Mouse (Mus musculus) thymus, postnatal 14 days (tissue): ENCODE measurements around the gene Sgk1.
"Not testable (repeated sequence)": the region's sequence is repeated elsewhere in the genome, so short reads cannot be mapped to it uniquely, and the experiment has no call there.

ENCODE experiments used
- DNase-seq: peaks from one replicate; pipeline ENCODE4 v3.0.0; 2021

The Sgk1 gene

GRCm38 (mm10) chr10:21868623-21869022, 13.4 kb upstream of the Sgk1 start:
- DNase-seq = no peak

DNA sequence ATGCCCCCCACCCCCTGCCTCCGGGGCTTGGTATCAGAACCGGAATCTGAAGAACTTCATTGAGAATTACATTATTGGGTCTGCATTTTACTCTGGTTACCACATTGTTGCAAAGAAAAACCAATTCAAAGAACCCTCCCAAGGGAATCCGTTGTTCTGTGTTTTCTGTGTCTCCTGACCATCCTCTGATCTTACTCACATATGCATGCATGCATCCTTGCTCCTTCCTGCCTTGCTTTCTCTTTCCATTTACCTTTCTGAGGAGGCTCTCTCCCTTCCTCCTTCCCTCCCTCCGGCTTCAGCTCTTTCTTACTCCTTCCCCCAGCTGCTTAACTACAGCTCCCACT, 174 bp upstream of the Sgk1 start:
- no peak for DNase-seq

DNA sequence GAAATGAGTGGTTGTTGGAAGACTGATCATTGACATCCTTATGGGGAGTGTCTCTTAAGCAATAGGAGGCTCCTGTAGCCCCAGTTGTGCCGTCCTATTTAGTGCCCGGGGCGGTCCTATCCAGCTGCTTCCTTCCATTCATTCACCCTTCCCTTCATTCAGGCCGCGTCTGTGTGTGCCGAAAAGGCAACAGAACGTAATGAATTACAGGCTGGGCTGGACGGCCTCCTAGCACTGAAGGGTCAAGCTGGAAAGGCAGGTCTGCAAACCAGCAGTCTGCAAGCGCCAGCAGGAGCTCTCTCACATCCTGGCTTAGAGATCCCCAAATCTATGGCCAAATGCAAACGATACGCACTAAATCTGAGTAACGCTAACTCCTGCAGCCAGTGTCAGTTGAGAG, 1.6 kb downstream of the Sgk1 start:
- DNase-seq = no peak

DNA sequence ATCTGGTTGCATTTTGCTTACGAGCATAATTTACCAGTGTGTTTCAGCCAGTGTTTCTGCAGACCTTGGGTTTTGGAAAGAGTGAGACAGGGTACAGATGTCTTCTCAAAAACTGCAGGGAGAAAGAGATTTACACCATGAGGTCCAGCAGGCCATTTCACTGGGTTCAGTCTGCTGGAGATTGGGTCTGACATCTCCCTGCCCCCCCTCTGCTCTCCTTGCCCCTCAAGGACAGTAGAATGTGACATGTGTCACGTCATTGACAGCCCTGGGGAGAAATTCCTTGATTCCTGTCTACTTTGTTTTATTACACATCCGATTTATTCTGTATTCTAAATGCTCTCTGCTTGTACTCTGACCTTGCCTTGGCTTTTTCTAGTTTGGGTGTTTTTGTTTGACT, 2.5 kb downstream of the Sgk1 start:
- DNase-seq = no peak

GRCm38 (mm10) chr10:21889141-21889765, 7.3 kb downstream of the Sgk1 start:
- DNase-seq = no peak

- no peak for DNase-seq
Measured at GRCm38 (mm10) chr10:21890293-21890692, 8.3 kb downstream of the Sgk1 start.

DNA sequence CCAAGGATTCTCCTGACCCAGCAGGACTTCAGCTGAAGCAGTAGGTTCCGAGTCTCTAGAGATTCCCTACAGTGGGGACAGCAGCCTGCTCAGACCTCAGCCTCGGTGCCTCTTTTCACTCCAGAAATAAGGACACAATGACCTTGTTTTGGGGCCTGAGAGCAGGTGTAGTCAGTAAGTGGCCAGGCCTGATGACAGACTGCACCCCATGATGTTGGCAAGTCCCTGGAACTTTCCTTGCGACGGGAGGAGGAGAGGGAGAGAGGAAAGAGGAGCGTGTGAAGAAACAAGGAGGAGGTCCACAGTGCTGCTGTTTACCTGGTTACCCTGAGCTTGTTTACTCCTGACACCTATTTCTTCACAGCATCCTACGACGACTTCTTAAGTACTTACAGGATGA, 9.5 kb downstream of the Sgk1 start:
- DNase-seq = no peak

GRCm38 (mm10) chr10:21892104-21892503, 10.1 kb downstream of the Sgk1 start:
- DNase-seq = no peak

GRCm38 (mm10) chr10:21898417-21898816, 16.4 kb downstream of the Sgk1 start:
- DNase-seq = no peak

DNA sequence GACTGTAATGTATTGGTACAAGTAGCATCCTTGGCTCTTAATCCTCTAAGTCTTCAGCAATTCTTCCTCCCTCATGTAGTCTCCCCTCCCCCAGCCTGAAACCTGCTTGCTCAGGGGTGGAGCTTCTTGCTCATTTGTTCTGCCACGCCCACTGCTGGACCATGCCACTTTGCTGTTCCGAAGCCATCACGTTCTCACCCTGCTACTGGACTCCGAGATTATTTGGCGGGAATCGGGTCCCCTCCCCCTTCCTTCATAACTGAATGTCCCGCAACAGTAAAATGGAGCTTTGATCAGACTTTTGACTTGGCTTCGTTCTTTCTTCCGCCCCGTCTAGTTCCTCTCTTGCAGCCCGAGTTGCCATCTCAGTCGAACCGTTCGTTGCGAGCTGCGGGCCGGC, 16.9 kb downstream of the Sgk1 start:
- not testable (repeated sequence) for DNase-seq

DNA sequence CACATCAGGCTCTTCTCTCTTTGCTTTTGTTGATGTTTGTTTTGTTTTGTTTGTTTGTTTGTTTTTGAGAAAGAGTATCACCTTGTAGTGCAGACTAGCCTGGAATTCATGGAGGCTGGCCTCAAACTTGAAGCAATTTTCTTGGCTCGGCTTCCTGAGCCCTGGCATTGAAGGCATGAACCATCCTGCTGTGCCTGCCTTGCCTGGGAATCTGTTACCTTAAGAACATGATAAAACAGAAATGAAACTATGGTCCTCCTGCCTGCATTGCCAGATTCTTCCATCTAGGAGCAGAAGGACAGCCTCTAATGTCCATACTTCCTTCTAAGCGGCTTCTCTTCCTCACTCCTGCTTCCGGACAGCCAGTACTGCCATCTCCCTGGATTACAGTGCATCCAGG, 17.4 kb downstream of the Sgk1 start:
- no peak for DNase-seq

GRCm38 (mm10) chr10:21902152-21903140, 20.5 kb downstream of the Sgk1 start:
- no peak for DNase-seq

- no peak for DNase-seq
Measured at GRCm38 (mm10) chr10:21904151-21904550, 22.2 kb downstream of the Sgk1 start.

- peak; percentile 68 for DNase-seq
Measured at GRCm38 (mm10) chr10:21905616-21906015, 23.6 kb downstream of the Sgk1 start.

DNA sequence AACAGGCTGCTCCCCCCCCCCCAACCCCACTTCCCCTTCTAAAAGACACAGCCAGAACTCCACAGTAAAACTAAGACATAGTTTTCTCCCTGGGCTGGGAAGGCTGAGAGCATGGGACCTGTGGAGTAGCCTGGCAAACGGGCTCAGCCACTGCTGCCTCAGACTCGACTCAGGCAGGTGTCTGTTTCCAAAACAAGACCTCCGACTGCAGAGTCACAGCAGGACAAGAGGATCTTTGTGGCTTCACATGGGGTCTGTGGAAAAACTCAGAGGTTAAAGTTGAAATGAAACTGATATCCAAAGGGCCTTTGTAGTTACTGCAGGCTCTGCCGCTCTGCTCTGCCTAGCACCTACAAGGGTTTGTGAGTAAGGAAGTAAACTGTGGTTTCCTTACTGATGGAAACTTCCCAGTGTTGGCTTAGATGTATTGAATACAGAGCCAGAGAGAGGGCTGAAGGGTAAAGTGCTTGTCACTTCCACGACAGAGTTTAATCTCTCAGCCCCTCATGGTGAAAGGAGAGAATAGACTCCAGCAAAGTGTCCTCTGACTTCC, 25.0 kb downstream of the Sgk1 start:
- DNase-seq = peak; percentile 55

GRCm38 (mm10) chr10:21907784-21908183, 25.8 kb downstream of the Sgk1 start:
- peak; percentile 21 for DNase-seq

DNA sequence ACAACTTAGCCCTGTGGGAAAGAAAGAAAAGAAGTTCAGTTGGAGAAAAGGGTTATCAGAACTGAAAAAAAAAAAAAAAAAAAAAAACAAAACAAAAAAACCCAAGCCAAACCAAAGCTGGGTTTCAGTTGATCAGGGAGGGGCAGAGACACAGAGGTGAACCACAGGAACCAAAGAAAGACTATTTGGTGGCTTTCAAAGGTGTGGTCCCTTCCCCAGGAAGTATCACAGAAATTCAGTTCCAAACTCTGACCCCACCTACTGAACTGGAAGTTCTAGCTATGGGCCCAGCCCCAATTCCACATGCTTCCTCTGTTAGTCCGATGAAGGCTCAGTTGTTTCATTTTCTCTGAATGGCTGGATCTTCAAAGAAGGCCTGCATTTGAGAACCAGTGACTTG, 26.7 kb downstream of the Sgk1 start:
- no peak for DNase-seq

DNA sequence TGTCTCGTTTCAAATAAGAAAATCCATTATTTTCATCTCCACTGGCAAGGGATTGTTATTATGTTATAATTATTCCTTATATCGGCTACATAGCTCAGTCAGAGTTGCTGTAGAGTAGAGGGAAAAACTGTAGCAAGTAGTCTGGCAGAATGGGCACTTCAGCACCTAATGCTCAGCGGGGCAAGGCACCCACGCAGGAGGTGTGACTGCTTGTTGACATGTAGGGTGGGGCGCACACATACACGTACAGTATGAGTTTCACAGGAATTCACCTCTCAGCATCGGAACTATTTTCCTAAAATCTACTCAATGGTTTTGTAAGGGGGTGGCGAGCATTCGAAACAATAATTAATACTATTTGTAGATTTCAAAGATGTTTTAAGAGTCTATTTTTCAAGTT, 28.4 kb downstream of the Sgk1 start:
- no peak for DNase-seq

DNA sequence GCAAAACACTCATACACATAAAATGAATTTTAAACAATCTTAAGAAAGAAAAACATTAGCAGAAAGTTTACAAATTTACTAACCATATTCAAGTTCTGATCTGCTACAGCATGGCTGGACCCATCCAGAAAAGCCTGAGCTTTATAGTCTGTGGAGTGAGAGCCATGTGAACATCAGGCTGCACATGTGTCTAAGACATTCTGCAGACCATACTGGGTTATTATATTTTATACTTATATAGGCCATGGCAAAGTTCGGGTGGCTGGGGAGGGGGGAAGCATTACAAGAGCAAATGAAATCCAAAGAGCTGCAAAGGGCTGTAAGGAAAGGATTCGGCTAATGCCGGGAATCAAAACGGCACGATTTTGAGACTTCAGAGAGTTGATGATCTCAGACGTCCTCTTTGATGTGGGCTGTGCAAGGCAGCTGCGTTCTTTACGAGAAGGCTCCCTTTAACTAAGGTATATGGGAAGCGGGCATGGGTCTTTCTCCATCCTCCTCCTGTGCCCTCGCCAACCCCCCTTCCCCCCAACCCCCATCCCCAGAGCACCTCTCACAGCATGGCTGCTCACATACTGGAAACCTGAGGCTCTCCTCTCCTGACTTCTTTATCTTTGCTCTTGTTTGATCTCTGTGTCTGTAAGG, 29.4 kb downstream of the Sgk1 start:
- peak; percentile 66 for DNase-seq

DNA sequence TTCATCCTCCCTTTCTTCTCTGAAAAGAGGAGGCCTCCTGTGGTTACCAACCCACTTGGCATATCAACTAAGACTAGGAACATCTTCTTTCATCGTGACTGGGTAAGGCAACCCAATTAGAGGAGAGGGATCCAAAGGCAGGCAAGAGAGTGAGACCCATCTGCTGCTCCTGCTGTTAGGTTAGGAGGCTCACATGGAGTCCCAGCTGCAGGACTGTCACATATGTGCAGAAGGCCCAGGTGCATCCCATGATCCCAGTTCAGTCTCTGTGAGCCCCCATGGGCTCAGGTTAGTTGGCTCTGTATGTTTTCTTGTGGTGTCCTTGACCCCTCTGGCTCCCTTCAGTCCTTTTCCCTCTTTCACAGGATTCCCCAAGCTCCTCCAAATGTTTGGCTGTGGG, 32.8 kb downstream of the Sgk1 start:
- DNase-seq = no peak

DNA sequence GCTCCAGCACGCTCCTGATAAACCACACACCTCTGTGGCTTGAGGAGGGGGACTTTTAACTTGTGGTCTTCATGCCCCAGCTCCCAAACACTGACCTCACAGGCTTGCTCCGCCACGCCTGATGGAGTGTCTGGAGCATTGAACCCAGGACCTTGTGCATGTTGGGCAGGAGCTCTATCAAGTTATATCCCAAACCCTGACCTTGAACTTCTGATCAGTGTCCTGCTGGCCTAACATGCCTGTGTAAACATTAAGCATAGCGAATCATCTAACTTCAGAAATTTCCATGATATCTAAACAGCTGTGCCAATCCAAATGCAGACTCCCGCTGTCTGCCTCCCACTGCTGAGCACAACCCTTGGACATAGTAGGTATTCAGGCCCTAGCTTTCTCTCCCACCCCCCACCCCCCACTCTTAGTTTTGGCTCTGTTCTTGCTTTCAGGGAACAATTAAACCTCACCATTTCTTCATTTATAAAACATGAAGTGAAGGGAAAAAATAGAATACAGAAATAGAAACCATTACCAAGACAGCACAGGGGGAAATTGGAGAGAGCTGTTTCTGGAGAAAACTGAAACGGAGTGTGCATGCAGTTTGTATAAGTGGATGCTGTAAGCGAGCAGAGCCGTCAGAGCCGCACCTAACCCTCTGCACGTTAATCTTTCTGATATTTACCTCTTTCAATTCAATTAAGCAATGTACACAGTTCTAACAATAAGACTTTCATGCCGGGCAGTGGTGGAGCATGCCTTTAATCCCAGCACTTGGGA, 34.5 kb downstream of the Sgk1 start:
- no peak for DNase-seq

DNA sequence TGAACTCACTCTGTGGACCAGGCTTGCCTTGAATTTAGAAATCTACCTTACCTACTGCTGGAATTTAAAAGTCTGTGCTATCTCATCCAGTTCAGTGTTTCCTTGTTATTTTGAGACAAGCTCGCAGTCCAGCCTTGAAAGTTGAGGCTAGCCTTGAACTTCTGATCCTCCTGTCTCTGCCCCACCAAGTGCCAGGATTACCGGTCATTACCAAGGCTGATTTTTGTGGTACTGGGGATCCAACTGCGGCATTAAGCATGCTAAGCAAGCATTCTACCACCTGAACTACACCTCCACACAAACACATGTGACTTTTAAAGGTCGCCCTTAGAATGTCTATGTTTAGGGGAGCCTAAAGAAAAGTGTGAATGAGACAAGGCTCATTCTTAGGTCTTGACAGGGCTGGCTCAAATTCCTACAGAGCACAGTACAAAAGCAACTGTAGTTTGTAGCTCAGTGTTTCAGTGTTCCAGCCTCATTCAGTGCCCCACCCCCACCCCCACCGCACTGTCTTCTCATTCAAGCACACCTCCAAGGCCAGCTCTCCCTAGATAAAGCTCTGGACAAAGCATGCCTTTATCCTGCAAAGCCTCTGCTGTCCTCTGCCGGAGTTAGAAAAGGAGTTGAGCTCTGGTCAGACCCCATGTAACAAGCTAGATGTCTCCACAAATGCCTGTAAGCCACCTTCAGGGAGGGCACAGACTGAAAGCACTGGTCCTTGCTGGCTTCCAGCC, 36.2 kb downstream of the Sgk1 start:
- DNase-seq = no peak
